Mouse (Mus musculus) ES-E14 (cell line): ENCODE data around the gene Nid1. TPM values are rescaled to one million over a fixed set of nuclear protein-coding genes. Genes with fewer than 3 reads are reported as not detected.

Experiments
- DNase-seq: peaks from one replicate; pipeline ENCODE4 v3.0.0-alpha.2; 2013; ENCODE audit warnings: low read depth, low spot score
- H3K27ac ChIP-seq: 2 replicates; pipeline ENCODE4 v1.5.1; 2012; ENCODE audit warnings: low read depth, mild to moderate bottlenecking, low read length, moderate library complexity, mixed read lengths; ENCODE audit not compliant: poor library complexity, insufficient read depth, severe bottlenecking
- H3K36me3 ChIP-seq: 2 replicates; pipeline ENCODE4 v1.6.1; 2012; ENCODE audit warnings: mild to moderate bottlenecking, low read length, moderate library complexity, mixed read lengths; ENCODE audit not compliant: control insufficient read depth, poor library complexity, insufficient read depth, severe bottlenecking
- H3K4me1 ChIP-seq, 2 experiments: fragments of 150-350 bp in 1 of 2; sonication (generic) in 1 of 2; 2 replicates each; pipeline ENCODE4 v1.6.1; 2012; ENCODE audit warnings: low read length in 2 of 2, mild to moderate bottlenecking in 1 of 2, mixed read lengths in 1 of 2; ENCODE audit not compliant: control insufficient read depth in 2 of 2, insufficient read depth in 2 of 2, poor library complexity in 1 of 2
- H3K4me3 ChIP-seq, 2 experiments: fragments of 150-350 bp in 1 of 2; sonication (generic) in 1 of 2; 2 replicates each; pipeline ENCODE4 v1.5.1; 2012; ENCODE audit warnings: low read length in 2 of 2, low read depth in 1 of 2, mild to moderate bottlenecking in 1 of 2, mixed read lengths in 1 of 2; ENCODE audit not compliant: insufficient read depth in 1 of 2, poor library complexity in 1 of 2, severe bottlenecking in 1 of 2
- H3K9ac ChIP-seq: 2 replicates; pipeline ENCODE4 v1.6.1; 2012; ENCODE audit warnings: low read depth, mild to moderate bottlenecking, low read length, mixed read lengths; ENCODE audit not compliant: poor library complexity, insufficient read depth, severe bottlenecking
- H3K9me3 ChIP-seq: fragments of 150-350 bp; sonication (generic); 2 replicates; pipeline ENCODE4 v1.6.1; 2012; ENCODE audit warnings: low read depth, mild to moderate bottlenecking, low read length; ENCODE audit not compliant: control insufficient read depth, insufficient read depth
- CHD2 ChIP-seq: IDR thresholded peaks from 2 replicates; pipeline ENCODE4 v1.6.1; 2014; ENCODE audit warnings: mild to moderate bottlenecking, low read depth, low read length, inconsistent platforms
- HCFC1 ChIP-seq: IDR thresholded peaks from 2 replicates; pipeline ENCODE4 v1.6.1; 2012; ENCODE audit warnings: low read length, inconsistent platforms, borderline replicate concordance; ENCODE audit not compliant: insufficient read depth
- MAFK ChIP-seq: IDR thresholded peaks from 2 replicates; pipeline ENCODE4 v1.6.1; 2014; ENCODE audit warnings: mild to moderate bottlenecking, low read depth, low read length, inconsistent platforms; ENCODE audit not compliant: insufficient read depth
- ZC3H11A ChIP-seq: IDR thresholded peaks from 2 replicates; pipeline ENCODE4 v1.6.1; 2012; ENCODE audit warnings: low read depth, mild to moderate bottlenecking, inconsistent platforms, low read length, borderline replicate concordance
- ZNF384 ChIP-seq: IDR thresholded peaks from 2 replicates; pipeline ENCODE4 v1.6.1; 2012; ENCODE audit warnings: low read depth, low read length, inconsistent platforms
- in situ Hi-C, 2 experiments: fragments of 600-800 bp; cut with MboI; formaldehyde crosslinking; loops; one replicate each; pipeline ENCODE4 v1.15.1; 2025; ENCODE audit warnings: low sequenced_read_pairs in 2 of 2, inconsistent platforms in 1 of 2; ENCODE audit not compliant: unreplicated experiment in 2 of 2
- total RNA-seq: library from RNA; depleted of rRNA; stranded (reverse); fragments of 300-350 nt; gene quantifications from 2 replicates; pipeline ENCODE4 v1.2.3, GENCODE M21; 2012

Gene Nid1
- total RNA-seq, 1 experiment, result 143 TPM

GRCm38 (mm10) chr13:13474991-13475390 is 37.6 kb downstream of the Nid1 start:
- TF ChIP-seq ZNF384, result no peak
- Histone ChIP-seq H3K4me3 (no peak overlapping the region), H3K9me3 (no peaks in the 10 kb centered on the region), H3K36me3 (peaks cover 5% of the 10 kb centered on the region), H3K9ac (no peak overlapping the region), H3K27ac (no peak overlapping the region), H3K4me1 (peaks cover 3 to 18% of the 10 kb centered on the region in 2 experiments; a peak in 1 of 4 replicates)
- in situ Hi-C loops, result no loop called here
- DNase-seq, result no peak

GRCm38 (mm10) chr13:13476568-13476967 is 39.2 kb downstream of the Nid1 start:
- peaks cover 5% of the 10 kb centered on the region for H3K36me3 ChIP-seq
- TF ChIP-seq ZNF384 (no peak), CHD2 (no peak), ZC3H11A (no peak), HCFC1 (no peak), MAFK (no peak)
- no peak overlapping the region for H3K4me3 ChIP-seq
- in situ Hi-C loops, result no loop called here
- no peak overlapping the region for H3K9ac ChIP-seq
- DNase-seq, result no peak
- no peak overlapping the region for H3K27ac ChIP-seq
- no peaks in the 10 kb centered on the region for H3K9me3 ChIP-seq
- H3K4me1 ChIP-seq, result peaks cover 3 to 18% of the 10 kb centered on the region in 2 experiments; a peak in 1 of 4 replicates

- Histone ChIP-seq H3K9ac (no peak overlapping the region), H3K36me3 (peaks cover 6% of the 10 kb centered on the region), H3K4me1 (peaks cover 3 to 18% of the 10 kb centered on the region in 2 experiments; a peak in 1 of 4 replicates), H3K27ac (no peak overlapping the region; the same call in 1 of the 2 replicates), H3K4me3 (no peak overlapping the region), H3K9me3 (no peaks in the 10 kb centered on the region)
- in situ Hi-C loops, result no loop called here
- TF ChIP-seq ZC3H11A (no peak), ZNF384 (no peak), HCFC1 (no peak), CHD2 (no peak), MAFK (no peak)
- no peak for DNase-seq
Measured at GRCm38 (mm10) chr13:13477046-13477445, 39.7 kb downstream of the Nid1 start.

GRCm38 (mm10) chr13:13479986-13480385 is 42.6 kb downstream of the Nid1 start:
- no peak for DNase-seq
- in situ Hi-C loops, result no loop called here
- Histone ChIP-seq H3K9me3 (no peaks in the 10 kb centered on the region), H3K27ac (no peak overlapping the region), H3K36me3 (peaks cover 7% of the 10 kb centered on the region; the same call in 1 of the 2 replicates), H3K9ac (no peak overlapping the region), H3K4me1 (peaks cover 3 to 18% of the 10 kb centered on the region in 2 experiments; a peak in 1 of 4 replicates), H3K4me3 (no peak overlapping the region)
- TF ChIP-seq CHD2, result no peak
- no peak for TF ChIP-seq ZC3H11A
- no peak for TF ChIP-seq HCFC1
- no peak for TF ChIP-seq ZNF384
- no peak for TF ChIP-seq MAFK

GRCm38 (mm10) chr13:13481033-13481432 is 43.7 kb downstream of the Nid1 start:
- DNase-seq, result no peak
- H3K4me3 ChIP-seq, result no peak overlapping the region
- no peak overlapping the region for H3K9ac ChIP-seq
- in situ Hi-C loops, result no loop called here
- peaks cover 3 to 18% of the 10 kb centered on the region in 2 experiments; a peak in 1 of 4 replicates for H3K4me1 ChIP-seq
- TF ChIP-seq HCFC1, result no peak
- TF ChIP-seq CHD2, result no peak
- TF ChIP-seq ZNF384, result no peak
- TF ChIP-seq ZC3H11A, result no peak
- TF ChIP-seq MAFK, result no peak
- no peaks in the 10 kb centered on the region for H3K9me3 ChIP-seq
- H3K27ac ChIP-seq, result no peak overlapping the region
- peaks cover 7% of the 10 kb centered on the region; the same call in 1 of the 2 replicates for H3K36me3 ChIP-seq
